Mouse (Mus musculus): ENCODE measurements around the gene Notch1. TPM values are rescaled to one million over a fixed set of nuclear protein-coding genes. Genes with fewer than 3 reads are reported as not detected.

Gene Notch1
- 10 to 100 TPM; 24.9 to 41.2 (median 27.0) TPM for polyA plus RNA-seq (2017; shearing (Covaris generic))

- ATAC-seq: no peak
Observed at GRCm38 (mm10) chr2:26516275-26516674, at the start of gene Notch1. Gene Notch1, minus strand, starts transcription at chr2:26516663.

DNA sequence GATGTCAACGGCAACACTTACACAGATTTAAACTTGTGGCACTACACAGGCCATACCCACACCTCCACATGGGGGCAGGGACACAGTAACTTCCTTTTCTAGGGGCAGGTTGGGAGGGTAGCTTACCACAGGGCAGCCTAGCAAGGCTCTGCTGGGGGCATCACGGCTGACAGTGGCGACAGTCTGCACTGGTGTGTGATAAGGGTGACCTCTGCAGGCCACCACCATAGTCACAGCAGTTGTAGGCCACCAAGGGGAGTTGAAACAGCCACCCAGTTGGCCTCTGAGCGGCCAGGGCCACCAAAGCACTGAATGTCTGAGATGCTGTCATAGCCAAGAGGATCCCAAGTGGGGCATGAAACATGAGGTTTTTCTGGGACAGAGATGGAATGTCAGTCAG, 49.8 kb upstream of the Notch1 start:
- ATAC-seq: peak; percentile 73

DNA sequence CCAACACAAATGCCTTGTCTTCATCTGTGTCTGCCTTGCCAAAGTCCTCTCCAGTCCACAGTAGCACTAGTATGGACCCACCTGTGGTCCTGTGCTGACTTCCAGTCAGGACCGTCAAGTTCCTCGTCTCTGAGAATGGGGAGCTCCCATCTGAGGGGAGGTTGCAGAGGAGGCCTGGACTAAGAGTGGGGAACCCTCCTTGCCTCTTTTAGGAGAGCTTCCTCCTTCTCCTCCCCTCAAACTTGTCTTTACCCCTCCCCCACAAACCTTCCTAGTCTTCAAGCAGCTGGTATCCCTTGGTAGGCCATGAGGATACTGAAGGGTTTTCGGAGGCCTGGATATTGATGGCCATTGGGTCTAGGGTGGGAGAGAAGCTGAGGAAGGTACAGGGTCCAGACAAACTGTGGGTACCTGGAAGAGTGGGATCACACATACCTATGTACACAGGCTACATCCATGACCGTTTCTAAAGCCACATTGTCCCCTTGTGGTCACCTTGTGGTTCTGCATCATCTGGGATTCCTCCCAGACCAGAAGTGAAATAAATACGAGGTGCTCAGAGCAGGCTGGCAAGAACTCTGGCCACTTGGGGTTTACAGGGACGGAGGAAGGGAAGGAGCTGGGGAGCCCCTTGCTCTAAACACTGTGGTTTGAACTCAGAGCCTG, 45.0 kb upstream of the Notch1 start:
- no peak for ATAC-seq

- ATAC-seq: no peak
Observed at GRCm38 (mm10) chr2:26560506-26560905, 44.0 kb upstream of the Notch1 start.

GRCm38 (mm10) chr2:26556535-26556993, 40.1 kb upstream of the Notch1 start:
- no peak for ATAC-seq

DNA sequence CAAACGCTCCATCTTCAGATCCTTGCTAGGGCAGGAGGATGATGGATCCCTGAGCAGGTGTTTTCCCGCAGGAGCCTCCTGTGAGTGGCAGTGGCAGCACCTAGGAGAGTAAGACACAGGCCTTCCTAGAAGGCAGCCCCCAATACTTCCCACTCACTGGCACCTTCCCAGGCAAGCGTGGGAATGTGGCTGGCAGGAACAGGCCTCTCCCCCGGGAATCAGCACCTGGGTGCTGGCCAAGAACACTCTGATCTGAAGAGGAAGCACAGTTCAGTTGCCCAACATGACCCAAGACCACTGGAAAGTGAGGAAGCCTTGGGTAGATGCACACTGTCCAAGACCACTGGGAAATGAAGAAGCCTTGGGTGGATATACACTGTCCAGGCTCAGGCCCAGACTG, 38.6 kb upstream of the Notch1 start:
- no peak for ATAC-seq

- no peak for ATAC-seq
Observed at GRCm38 (mm10) chr2:26553904-26554303, 37.4 kb upstream of the Notch1 start.

GRCm38 (mm10) chr2:26552066-26552465, 35.6 kb upstream of the Notch1 start:
- ATAC-seq: no peak

- ATAC-seq: no peak
Observed at GRCm38 (mm10) chr2:26551446-26551845, 35.0 kb upstream of the Notch1 start.

GRCm38 (mm10) chr2:26550777-26551176, 34.3 kb upstream of the Notch1 start:
- no peak for ATAC-seq

DNA sequence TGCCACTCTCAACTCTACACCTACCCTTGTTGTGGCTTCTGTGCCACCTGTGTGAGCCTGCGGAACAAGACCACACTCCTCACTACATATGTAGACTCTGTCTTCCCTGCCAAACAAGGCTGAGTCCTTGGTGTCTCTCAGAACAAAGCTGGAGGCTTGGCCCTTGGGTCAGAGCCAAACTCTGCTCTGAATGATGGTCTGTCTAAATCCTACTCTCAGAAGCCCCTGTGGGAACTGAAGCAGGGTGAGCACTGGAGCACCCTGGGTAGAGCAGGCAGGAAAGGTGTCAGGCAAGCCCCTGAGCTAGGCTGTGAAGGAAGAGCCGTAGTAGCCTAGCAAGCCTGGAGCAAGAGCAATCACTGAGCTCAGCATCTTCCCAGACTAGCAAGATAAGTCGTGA, 33.7 kb upstream of the Notch1 start:
- no peak for ATAC-seq

DNA sequence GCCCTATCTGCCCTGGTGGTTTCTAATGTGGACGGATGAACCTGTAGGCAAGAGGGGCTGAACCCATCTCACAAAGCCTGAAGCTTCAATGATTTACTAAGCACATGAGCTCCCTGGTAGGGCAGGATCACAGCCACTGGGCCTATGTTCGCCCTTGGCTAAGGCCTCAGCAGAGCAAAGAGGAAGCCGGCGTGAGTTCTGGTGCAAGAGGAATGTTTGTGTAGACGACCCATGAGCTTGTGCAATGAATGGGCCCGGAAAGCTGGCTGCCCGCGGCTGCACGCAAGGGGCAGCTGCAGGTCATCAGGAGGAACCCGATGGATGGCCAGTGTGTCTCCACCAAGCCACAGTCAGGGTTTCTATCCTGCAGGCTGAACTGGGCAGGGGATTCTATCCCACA, 33.3 kb upstream of the Notch1 start:
- no peak for ATAC-seq

DNA sequence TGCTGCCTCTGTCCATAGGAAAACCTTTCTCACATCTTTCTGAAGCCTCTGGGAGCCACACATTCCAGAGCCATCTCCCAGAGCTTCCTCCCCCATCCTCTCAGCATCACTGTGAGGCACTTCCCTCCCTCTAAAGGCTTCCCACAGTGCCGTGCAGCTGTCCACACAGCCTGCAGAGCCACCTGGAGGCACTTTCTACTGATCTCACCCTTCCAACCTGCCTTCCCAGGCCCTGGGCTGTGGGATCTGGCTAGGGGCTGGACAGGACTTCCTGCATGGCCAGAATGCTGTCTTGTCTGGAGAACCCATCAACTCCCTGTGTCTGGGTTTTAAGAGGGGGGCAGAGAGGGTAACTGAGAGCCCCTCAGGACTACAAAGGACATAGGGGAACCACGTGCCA, 31.0 kb upstream of the Notch1 start:
- no peak for ATAC-seq

DNA sequence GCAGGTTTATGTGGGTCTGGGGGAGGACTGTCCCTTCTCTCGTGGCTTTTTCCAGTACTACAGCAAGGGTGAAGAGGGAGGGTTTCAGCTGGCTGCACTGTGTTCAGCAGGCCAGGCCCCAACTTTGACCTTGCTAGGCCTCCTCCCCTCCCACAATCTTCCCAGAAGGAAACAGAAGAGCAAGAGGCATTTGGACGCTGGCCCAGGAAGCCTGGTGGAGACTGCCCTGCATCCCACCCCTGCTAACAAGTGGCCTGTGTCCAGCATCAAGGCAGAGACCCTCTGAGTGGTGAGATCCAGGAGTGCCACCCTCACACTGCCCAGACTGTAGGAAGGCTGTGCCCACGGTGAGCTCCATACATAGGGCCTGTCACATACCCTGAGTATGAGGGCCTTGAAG, 27.8 kb upstream of the Notch1 start:
- no peak for ATAC-seq

- no peak for ATAC-seq
Observed at GRCm38 (mm10) chr2:26543768-26544167, 27.3 kb upstream of the Notch1 start.

DNA sequence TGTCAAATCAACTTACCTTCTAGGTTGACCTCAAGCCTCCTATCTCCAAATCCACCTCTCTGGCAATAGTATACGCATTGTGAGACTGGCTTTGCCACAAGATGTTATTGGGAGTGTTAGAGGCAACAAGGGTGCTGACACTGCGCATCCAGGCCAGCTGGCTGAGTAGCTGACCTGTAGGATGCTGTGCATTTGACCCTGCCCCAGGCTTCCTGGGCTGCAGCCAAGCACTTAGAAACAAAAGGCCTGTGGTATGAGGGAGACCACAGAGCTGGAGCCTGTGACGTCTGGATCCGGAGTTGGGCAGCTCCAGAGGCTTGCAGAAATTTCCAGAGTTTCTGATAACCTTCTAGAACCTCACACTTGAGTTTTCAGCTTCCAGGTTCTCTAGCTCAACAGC, 26.7 kb upstream of the Notch1 start:
- no peak for ATAC-seq

- no peak for ATAC-seq
Observed at GRCm38 (mm10) chr2:26541258-26541910, 24.9 kb upstream of the Notch1 start.

DNA sequence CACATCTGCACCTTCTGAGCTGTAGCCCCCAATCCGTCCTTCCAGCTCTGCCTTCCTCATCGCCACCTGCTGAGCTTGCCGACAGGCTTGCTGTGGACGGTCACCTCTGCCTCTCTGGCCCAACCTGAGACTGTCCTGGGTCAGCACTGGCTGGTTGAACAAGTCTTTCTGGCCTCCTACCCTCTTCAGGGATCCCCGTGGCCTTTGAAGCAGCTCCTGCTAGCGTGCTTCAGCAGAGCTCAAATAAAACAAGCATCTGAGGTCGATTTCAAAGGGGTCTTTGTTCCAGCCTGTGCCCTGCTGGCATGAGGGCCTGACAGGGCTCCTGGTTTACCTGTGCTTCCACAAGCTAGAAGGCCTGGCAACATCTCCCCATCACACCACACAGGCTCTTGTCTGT, 24.3 kb upstream of the Notch1 start:
- no peak for ATAC-seq

DNA sequence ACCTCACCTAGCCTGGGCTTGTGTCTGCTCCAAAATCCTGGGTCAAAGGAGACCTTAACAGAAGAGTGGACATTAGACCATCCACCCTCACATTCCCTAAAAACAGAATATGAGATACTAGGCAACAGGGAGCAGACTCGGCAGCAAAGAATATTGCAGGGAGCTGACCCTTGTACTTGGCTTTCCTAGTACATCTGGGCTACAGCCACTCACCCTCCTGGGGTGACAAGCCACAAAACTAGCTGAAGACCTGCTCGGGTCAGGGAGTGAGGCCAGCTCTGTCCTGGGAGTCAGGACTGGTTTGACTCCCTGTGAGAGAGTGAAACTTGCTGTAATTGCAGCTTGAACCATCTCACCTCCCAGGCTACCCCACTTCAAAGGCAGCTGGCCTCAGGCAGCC, 23.1 kb upstream of the Notch1 start:
- no peak for ATAC-seq

- no peak for ATAC-seq
Observed at GRCm38 (mm10) chr2:26535517-26536045, 19.1 kb upstream of the Notch1 start.

GRCm38 (mm10) chr2:26534616-26535015, 18.2 kb upstream of the Notch1 start:
- no peak for ATAC-seq

DNA sequence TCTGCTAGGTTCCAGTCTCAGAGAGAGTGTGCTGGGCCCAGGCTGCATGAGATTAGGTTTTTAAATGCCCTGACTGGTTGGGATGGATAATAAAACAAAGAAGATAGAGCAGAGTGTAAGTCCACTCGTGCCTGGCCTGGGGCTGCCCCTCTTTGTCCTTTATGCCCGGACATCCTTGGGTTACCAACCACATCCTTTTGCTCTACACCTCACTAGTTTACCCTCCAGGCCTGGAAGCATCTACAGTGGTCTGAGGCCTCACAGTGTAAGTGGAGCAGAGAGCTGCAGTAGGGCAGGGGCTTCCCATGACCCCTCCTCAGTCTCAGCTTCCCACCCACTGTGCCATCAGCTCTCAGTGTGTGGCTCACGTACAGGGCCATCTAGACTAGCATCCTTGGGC, 17.7 kb upstream of the Notch1 start:
- ATAC-seq: no peak

DNA sequence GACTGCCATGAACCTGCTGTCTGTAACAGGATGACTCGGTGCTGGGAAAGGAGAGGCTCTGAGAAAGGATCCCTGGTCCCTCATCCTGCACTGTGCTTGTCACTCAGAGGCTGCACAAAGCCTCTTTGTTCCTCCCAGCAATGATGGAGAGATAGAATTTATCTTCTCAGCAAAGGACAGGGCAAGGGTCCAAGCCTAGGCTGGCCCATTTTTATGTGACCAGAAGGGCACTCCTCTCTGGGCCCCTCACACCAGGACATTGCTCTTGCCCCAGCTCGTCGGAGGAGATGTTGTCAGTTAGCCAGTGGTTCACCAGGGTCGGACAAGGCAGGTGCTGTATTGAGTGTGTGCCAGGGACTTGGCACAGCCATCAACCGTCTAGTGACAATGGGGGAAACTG, 16.8 kb upstream of the Notch1 start:
- ATAC-seq: no peak

DNA sequence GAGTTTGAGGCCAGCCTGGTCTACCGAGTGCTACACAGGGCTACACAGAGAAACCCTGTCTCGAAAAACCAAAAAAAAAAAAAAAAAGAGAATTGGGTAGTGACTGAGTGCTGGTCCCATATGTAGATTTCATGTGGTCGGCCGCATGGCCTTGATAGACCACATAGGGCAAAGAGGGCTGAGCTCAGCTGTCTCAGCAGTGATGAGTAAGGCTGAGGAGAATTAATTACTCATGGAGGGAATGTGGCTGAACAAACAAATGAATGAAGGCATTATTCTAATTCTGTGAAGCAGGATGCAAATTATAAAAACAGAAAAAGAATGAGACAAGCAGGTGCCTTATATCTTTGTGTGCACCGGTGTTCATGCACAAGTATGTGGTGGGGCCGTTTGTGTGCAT, 15.4 kb upstream of the Notch1 start:
- ATAC-seq: no peak

Measured in inflammation-experienced regulatory T-cells, adult 6 months (primary cell).